Mouse (Mus musculus) embryonic fibroblast, embryonic 13.5 days (primary cell): ENCODE data around the gene Cic.

Experiments used
- CTCF ChIP-seq: IDR thresholded peaks from 2 replicates; pipeline ENCODE4 v1.5.1; 2011; ENCODE audit warnings: mild to moderate bottlenecking, control low read depth, low read length, moderate library complexity, borderline replicate concordance; ENCODE audit not compliant: insufficient read depth
- POLR2A ChIP-seq: IDR thresholded peaks from 2 replicates; pipeline ENCODE4 v1.6.1; 2011; ENCODE audit warnings: low read depth, mild to moderate bottlenecking, control low read depth, low read length, moderate library complexity

DNA sequence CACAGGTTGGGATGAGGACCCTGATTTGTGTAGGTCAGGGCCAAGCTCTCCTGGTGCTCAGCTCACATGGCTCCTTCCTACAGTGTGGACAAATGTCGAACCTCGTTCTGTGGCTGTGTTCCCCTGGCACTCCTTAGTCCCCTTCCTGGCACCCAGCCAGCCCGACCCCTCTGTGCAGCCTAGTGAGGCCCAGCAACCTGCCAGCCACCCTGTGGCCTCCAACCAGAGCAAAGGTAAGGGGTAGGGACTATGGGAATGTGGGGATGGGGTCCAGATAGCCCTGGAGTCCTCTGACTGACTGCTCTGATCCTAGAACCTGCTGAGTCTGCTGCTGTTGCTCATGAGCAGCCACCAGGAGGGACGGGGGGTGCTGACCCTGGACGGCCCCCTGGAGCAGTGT lies 17.3 kb downstream of the Cic start:
- TF ChIP-seq CTCF (no peak), POLR2A (no peak)
